Mouse (Mus musculus): ENCODE measurements around the gene B4gat1.

Gene B4gat1

DNA sequence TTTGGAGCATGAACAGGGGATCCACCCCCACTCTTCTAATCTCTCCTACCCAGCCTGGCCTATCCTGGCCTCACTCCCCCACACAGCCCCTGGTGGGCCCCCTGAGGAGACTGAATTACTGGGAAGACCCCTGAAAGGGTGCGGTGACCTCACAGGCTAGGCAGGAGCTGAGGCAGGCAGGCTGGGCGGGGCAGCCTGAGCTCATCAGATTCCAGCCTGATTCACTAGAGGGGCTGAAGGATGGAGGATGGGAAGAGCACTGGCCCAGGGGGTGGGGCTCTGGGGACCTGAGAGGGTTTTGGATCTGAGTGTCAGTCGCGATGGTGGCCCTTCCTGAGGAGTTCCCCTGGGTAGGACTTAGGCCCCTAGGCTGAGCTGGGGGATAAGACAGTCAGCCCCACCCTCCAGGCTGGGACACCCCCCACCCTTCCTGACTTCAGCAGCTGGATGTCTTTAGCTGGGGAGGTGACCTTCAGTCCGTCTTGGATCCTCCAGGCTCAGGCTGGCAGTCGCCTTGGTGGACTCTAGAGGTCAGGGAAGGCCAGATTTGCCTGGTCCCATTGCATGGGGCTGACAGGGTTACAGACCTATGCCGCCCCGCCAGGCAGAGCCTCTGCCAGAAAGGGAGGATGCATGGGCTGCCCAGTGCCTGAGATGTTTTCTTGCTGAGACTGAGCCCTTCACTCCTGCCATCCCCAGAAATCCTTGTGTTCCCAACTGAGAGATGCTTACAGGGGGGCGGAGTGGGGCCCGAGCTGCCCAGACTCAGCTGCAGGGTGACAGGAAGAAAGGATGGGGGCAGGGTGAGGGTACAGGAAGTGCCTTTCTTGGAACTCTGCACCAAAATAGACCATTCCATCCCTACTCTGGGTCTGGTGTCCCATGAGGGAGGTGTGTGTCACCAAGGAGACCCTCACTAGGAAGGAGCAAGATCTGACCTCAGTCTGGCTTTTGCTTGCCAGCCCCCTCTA lies 20.5 kb downstream of the B4gat1 start:
- no peak for DNase-seq (ENCODE audit: low read depth, low spot score)

DNA sequence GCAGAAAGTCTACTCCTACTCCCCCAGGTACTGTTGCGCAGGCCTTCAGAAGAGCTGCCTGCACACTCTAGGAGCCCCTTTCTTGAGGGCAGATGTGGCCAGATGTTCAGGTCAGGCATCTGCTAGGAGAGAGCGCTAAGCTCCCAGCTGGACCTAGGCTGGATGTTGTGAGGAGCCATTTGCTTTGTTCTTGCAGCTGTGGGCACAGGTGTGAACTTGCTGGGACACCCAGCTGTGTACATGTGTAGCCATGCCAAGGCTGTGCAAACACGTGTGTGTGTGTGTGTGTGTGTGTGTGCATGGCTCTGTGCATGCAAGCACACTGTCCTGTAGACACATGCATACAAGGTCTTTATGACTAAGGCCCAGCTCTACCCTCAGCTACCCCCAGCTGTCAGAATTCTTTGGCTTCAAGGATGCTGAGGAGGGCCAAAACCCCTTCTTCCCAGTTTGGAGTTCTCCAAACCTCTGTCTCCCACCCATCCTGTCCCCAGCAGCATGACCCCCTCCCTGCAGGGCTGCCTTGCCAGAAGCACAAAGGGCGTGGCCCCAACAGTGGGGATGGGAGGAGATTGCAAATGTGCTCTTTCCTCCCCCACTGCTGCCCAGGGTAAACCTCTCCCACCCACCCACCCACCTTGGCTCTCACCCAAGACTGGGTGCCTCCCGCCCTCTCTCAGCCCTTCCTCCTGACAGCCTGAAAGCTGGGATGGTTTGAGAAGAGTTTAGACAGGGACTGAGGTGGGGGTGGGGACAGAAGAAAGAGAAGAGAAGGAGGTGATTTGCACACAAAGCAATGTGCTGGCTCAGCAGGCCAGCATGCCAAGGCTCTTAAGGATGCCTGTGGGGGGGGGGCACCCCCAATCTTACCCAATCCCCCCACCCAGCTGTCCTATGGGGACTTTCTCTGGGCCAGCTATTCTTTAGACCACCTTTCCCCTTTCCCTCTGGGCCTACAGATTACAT lies 22.0 kb downstream of the B4gat1 start:
- peak; percentile 62 for DNase-seq (ENCODE audit: low read depth, low spot score)

DNA sequence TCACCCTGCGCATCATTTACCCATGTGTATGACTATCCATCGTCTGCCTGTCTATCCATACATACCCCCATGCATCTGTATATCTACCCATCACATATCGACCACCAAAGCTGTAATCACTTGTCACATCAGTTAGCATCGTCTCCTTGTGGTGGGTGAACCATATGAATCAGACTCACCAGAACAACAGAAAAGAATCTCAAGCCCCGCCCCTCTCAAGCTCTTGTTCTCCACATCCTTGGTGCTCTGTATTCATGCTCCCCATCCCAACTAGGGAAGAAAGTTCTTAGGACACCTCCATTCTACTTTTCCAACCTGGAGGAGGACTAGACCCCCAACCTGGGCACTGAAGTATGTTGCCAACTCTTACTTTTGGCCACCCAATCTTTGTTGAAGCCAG lies 23.4 kb downstream of the B4gat1 start:
- no peak for DNase-seq (ENCODE audit: low read depth, low spot score)

DNA sequence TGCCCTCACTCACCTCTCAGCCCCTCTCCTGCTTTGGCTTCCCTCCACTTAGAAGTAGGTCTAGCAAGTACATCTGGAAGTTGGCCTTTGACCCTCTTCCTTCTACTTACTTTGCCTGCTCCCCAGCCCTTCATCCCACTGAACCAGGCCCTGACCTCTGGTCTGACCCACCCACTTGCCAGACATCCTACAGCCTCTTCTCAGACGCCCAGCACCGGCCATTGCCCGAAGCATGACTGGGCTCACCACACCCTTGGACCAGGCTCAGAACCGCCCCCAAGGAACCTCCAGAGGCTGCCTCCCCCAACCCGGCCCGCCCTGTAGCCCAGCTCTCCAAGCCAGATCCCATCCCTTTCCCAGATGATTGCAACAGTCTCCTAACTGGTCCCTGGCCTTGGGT lies 23.8 kb downstream of the B4gat1 start:
- DNase-seq (ENCODE audit: low read depth, low spot score), result no peak

DNA sequence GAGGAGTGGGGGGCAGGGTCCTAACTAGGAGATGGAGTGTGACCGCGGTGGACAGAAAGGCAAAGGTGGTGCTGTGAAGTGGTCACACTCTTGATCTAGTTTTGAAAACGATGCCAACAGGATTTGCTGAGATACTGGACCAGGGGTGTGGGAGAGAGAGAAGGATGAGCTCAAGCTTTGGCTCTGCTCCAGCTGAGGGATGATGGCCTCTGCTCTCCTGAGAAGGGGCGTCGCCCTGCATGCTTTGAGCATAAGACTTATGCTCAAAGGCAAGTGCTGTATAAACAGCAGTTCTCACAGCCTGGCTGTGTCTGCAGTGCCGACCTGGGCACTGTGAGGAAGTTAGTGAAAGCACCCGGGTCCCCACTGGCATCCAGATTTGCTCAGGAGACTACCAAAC lies 26.5 kb downstream of the B4gat1 start:
- no peak for DNase-seq (ENCODE audit: low read depth, low spot score)

DNA sequence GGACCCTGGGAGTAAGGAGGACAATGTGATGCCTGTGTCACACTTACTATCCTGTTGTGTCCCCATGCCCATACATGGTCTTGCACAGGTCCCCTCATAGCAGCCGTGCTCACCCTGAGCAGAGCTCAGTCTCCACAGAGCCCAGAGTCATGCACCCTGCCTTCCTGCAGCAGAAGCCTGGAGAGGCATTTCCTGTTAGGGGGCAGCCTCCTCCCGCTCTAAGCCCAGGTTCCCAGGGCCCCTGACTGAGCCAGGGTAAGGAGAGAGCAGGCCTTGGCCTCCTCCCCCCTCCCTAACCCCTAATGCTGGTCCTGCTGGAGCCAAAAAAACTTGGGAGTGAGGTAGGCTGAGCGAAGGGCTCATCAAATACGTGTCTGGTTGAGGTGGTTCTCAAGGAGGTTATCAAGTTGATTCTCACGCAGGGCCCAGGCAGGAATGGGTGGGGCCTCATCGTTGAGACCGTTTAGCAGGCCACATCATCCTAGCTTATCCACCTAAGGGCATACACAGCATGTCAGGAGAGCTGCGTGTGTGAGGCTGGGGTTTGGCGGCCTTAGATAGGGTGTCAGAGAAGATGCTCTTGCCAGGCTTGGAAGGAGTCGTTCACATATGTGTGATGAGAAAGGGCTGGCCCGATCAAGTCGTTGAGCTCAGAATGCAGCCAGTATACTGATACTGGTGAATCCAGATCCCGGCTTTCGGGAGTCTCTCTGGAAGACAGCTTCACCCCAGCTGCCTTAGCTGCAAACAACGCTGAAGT lies 28.6 kb downstream of the B4gat1 start:
- no peak for DNase-seq (ENCODE audit: low read depth, low spot score)

DNA sequence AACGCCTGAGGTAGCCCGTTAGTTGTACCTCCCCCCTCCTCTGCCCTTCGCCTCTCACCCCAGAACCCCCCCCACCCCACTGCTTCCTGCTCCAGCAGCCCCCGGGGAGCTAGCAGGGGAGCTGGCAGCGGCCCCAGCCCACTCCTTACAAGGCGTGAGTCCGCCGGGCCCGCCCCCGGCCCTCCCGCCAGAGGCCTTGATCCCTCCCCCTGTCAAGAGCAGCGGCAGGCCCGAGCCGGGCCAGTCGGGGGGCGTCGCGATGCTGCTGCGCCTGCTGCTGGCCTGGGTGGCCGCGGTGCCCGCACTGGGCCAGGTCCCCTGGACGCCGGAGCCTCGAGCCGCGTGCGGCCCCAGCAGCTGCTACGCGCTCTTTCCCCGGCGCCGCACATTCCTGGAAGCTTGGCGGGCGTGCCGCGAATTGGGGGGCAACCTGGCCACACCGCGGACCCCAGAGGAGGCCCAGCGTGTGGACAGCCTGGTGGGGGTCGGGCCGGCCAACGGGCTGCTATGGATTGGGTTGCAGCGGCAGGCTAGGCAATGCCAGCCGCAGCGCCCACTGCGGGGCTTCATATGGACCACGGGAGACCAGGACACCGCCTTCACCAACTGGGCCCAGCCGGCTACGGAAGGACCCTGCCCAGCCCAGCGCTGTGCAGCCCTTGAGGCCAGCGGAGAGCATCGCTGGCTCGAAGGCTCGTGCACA lies 29.4 kb downstream of the B4gat1 start, which contains the start of gene Cd248:
Cd248 (plus strand) TSS at position 212 of the 703 bp plus-strand sequence.
- peak; percentile 54 for DNase-seq (ENCODE audit: low read depth, low spot score)

DNA sequence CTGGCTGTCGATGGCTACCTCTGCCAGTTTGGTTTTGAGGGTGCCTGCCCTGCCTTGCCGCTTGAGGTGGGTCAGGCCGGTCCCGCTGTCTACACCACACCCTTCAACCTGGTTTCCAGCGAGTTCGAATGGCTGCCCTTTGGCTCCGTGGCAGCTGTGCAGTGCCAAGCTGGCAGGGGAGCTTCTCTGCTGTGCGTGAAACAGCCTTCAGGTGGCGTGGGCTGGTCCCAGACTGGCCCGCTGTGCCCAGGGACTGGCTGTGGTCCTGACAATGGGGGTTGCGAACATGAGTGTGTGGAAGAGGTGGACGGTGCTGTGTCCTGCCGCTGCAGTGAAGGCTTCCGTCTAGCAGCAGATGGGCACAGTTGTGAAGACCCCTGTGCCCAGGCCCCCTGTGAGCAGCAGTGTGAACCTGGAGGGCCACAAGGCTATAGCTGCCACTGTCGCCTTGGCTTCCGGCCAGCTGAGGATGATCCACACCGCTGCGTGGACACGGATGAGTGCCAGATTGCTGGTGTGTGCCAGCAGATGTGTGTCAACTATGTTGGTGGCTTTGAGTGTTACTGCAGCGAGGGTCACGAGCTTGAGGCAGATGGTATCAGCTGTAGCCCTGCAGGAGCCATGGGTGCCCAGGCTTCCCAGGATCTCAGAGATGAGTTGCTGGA lies 30.1 kb downstream of the B4gat1 start:
- DNase-seq (ENCODE audit: low read depth, low spot score), result no peak

DNA sequence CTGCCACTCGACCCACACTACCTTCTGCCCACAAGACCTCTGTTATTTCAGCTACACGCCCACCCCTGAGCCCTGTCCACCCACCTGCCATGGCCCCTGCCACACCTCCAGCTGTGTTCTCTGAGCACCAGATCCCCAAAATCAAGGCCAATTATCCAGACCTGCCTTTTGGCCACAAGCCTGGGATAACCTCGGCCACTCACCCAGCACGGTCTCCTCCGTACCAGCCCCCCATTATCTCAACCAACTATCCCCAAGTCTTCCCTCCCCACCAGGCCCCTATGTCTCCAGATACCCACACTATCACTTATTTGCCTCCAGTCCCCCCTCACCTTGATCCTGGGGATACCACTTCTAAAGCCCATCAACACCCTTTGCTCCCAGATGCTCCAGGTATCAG lies 30.9 kb downstream of the B4gat1 start:
- no peak for DNase-seq (ENCODE audit: low read depth, low spot score)

DNA sequence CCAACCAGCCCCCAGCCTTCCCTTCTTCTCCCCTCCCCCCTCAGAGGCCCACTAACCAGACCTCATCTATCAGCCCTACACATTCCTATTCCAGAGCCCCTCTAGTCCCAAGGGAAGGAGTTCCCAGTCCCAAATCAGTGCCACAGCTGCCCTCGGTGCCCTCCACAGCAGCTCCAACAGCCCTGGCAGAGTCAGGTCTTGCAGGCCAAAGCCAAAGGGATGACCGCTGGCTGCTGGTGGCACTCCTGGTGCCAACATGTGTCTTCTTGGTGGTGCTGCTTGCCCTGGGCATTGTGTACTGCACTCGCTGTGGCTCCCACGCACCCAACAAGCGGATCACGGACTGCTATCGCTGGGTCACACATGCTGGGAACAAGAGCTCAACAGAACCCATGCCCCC lies 31.4 kb downstream of the B4gat1 start:
- no peak for DNase-seq (ENCODE audit: low read depth, low spot score)

DNA sequence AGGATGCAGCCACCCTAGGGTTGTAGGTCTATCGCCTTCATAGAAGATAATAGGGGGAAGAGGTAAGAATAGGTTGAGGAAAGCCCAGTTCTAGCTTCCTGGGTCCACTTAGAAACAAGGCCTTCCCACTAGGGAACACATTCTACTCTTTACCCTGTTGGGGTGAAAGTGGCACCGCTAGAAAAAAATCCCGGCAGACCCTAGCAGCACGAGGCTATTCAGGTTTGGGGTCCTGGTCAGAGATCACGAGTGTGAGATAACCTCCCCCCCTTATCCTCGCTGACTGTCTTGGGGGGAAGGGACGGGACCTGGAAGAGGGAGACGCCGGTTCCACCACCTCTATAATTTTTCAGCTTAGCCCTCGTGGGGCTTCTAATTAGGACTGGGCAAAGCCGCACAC lies 32.5 kb downstream of the B4gat1 start:
- DNase-seq (ENCODE audit: low read depth, low spot score), result no peak

DNA sequence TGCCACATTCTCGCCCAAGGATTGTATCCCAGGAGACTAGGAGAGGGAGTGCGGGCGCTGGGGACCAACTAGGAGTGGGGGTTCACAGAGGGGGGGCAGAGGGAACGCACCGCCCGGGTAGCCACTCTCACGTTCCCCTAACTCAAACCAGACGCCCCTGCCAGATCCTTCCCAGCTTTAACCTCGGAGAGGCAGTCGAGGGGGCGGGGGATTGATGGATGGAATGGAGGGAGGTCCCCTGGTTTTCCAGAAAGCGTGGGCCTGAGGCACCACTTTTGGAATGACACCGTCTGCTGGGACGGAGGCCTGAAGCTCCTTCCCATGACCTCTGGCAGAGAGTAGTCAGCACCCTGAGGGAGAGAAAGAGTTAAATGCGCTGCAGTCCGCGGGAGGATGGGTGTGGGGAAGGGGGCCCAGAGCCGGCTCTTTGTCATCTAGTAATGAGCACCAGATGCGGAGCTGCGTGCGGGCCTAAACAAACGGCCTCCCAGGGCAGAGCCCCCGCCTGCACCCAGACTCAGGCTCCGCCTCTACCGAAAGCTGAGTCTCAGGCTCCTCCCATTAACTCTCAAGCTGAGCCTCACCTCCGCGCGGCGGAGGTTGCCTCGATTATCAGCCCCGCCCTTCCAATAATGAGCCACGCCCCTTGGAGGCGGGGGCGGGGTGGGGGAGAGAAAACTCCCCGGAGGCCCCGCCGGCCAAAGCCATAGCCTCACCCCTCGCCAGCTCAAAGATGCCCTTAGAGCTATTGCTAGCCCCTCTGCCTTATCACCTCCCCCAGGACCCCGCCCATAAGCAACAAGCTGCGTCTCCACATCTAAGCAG lies 33.1 kb downstream of the B4gat1 start:
- DNase-seq (ENCODE audit: low read depth, low spot score), result peak; percentile 98

DNA sequence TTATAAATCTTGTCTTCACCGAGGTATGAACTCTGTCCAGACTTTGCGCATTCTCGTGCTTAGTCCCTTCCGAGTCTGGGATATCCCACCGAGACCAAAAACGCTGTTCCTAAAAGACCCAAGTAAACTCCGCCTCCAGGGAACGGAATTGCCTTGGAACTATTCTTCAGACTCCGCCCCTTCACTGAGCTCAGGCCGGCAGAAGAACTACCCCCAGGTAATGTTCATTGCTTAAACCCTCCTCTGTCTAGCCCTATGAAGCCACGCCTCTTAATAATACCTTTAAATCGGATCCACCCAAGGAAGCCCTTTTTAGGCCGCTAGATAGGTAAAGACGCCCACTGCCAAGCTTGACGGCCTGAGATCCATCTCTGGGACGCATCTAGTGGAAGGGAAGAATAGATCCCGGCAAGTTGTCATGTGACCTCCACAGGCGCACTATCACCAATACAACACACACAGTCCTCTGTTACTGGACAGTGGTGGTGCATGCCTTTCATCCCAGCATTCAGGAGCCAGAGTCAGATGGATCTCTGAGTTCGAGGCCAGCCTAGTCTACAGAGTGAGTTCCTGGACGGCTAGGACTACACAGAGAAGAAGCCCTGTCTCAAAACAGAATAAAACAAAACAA lies 33.9 kb downstream of the B4gat1 start:
- peak; percentile 77 for DNase-seq (ENCODE audit: low read depth, low spot score)

DNA sequence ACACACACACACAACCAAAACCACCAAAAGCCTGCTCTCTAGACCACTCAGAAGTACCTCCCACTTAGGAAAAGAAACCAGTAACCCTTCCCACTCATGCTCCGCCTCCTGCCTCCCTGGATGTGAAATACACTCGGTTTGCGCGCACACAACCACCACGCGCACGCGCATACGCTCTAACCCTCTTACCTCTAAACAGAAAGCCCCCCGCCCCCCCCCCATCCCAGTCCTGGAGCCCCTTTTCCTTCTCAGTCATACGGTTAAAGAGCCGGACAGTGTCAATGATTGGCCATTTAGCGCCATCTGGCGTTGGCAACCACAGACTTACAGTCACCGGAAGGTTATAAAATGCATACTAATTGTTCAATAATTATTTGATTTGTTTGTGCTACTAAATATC lies 34.4 kb downstream of the B4gat1 start:
- peak; percentile 89 for DNase-seq (ENCODE audit: low read depth, low spot score)

DNA sequence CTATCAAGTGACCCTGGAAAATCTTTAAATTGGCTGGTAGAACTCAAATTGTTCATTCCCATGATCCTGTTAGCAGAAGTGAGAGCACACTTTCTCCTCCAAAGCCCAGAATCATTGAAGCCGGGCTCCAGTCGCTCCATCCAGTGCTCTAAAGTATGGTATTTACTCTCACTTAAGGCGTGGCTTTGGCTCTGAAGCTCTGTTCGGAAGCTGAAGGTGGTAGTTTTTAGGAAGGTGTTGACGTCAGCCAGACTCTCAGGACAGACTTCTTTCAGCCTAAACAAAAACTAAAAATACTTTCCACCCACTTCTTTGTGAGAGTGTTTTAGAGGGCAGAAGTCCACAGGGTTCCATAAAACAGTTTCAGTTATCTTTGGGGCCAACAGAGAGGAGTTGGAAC lies 34.9 kb downstream of the B4gat1 start:
- DNase-seq (ENCODE audit: low read depth, low spot score), result no peak

DNA sequence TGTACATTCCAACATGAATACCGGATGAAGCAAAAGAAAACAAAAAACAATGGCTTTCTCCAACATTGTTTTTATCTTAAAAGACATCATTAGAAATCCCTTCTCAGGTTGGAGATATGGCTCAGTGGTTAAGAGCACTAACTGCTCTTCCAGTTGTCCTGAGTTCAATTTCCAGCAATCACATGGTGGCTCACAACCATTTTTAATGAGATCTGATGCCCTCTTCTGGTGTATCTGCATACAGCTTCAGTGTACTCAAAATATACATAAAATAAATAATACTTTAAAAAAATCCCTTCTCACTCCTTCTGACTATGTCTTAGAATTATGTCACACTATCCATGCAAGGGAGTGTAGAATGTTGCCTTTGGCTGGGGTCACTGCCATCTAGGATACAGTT lies 40.7 kb downstream of the B4gat1 start:
- no peak for DNase-seq (ENCODE audit: low read depth, low spot score)

DNA sequence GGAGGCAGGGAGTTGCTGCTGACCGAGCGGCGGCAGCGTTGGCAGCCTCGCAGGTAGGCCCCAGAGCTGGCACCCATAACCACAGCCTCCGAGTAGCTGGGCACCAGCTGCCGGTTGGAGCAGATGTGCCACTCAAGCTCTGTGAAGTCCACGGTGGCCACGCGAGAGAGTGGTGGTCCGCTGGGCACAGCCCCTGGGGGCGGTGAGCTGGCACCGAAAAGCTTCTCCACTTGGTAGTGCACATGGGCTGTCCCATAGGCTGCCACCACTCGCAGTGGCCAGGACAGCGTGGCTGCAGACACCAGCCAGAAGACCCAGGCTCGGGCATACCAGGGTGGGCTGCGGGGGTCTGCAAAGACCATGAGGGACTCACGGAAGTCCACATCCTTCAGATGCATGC lies 43.4 kb downstream of the B4gat1 start:
- no peak for DNase-seq (ENCODE audit: low read depth, low spot score)

DNA sequence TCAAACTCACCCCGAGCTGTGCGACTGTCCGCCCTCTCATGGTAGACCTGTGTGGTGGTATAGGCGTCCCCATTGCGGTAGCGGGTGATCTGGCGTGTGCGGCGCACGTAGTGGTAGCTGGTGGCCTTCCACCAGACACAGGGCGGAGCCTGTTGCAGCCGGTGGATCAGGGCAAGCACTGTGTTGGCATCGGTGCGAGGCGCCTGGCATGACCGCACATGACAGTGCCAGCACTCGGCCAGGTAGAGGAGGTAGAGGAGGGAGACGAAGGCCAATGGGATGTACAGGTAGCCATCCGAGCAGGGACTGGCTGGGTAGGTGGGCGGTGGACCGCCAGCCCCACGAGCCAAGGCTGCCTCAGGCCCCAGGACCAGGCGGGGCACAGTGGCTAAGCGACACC lies 44.0 kb downstream of the B4gat1 start:
- no peak for DNase-seq (ENCODE audit: low read depth, low spot score)

Data from forelimb bud, embryonic 11.5 days (tissue).